Mouse (Mus musculus) R1 (cell line): ENCODE measurements around the gene Tbata.

Experiments used
- DNase-seq: peaks from one replicate; pipeline ENCODE4 v3.0.0-alpha.2; 2018; ENCODE audit warnings: low read depth, low spot score

The Tbata gene

GRCm38 (mm10) chr10:61171654-61172053 lies at the start of gene Tbata:
Tbata (plus strand) TSS chr10:61171954.
- DNase-seq, result no peak

DNA sequence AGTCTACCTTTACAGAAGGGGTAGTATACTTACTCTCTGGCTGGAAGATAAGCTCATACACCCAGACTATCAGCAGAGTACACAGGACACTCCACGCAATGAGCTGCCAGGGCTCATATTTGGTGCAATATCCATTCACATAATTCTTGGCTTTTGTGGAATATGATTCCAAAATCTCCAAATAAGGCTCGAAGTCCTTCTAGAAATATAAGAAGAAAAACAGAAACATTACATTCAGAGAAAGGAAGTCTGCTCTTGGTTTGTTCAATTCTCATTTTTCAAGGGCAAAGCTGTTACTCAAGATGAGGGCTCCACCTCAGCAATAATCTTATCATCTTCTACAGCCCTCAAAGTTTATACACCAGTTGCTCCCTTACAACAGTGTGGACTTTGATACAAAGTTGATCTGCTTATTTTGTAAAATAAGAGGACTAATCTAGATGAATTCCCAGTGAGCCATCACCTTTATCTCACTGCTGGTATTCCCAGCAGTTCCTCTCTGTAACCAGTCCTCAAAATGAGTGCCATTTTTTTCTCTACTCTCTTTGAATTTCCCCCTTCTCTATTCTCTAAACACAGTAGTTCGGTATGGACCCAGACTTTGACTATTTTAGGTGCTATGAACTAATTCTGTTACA lies 48.4 kb upstream of the Tbata start:
- no peak for DNase-seq

GRCm38 (mm10) chr10:61124462-61124861 lies 47.3 kb upstream of the Tbata start:
- no peak for DNase-seq

- no peak for DNase-seq
These were observed 42.9 kb upstream of the Tbata start for GRCm38 (mm10) chr10:61128701-61129365.

GRCm38 (mm10) chr10:61130959-61131358 lies 40.8 kb upstream of the Tbata start:
- DNase-seq, result no peak

- DNase-seq, result peak; percentile 70
These were observed 37.7 kb upstream of the Tbata start for GRCm38 (mm10) chr10:61134041-61134440.

GRCm38 (mm10) chr10:61135226-61135839 lies 36.4 kb upstream of the Tbata start:
- DNase-seq, result no peak

DNA sequence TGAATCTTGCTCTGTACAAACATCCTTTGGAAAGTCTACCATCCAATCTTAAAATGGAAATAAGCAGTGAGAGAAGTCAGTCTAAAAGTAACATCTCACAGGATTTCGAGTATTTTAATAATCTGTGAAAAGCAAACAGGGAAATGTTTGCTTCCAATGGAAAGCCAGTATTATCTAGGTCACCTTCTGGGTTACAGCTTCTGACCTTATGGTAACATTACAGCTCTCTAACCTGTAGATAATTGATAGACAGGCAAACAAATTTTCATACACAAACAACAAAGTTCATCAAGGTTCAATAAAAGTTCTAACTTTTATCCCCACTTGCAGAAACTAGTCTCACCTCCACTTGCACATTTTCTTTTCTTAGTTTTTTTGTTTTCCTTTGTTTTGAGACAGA lies 34.2 kb upstream of the Tbata start:
- DNase-seq, result no peak

DNA sequence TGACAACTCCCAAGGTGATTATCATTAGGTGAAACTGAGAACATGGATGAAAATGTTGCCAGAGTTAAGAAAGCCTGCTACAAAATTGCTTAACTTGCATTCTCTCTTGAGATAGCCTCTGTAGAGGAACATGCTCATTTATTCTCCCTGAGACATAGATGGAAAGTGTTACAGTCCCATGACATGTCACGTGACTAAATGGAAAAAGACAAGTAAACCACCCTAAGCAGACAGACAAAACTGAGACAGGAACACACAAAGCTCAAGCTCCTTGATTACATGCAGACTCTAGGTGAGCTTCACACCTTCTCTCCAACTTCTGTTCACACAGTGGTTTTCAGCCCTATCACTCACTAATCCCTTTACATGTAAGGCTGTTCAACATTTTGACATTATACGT lies 28.4 kb upstream of the Tbata start:
- no peak for DNase-seq

DNA sequence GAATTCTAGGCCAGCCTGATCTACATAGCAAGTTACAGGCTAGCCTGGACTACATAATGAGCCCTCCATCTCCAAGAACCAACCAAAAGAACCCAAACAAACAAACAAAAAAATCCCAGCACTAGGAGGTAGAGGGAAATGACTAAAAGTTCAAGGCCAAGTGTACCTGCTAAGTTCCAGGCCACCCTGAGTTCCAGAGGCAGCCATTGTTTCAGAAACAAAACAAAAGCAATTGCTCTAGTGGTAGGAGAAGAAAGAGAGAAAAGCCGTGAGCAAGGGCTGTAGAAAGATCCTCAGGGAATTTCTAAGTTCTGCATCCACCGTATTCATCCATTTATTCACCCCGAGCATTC lies 26.0 kb upstream of the Tbata start:
- peak; percentile 86 for DNase-seq

DNA sequence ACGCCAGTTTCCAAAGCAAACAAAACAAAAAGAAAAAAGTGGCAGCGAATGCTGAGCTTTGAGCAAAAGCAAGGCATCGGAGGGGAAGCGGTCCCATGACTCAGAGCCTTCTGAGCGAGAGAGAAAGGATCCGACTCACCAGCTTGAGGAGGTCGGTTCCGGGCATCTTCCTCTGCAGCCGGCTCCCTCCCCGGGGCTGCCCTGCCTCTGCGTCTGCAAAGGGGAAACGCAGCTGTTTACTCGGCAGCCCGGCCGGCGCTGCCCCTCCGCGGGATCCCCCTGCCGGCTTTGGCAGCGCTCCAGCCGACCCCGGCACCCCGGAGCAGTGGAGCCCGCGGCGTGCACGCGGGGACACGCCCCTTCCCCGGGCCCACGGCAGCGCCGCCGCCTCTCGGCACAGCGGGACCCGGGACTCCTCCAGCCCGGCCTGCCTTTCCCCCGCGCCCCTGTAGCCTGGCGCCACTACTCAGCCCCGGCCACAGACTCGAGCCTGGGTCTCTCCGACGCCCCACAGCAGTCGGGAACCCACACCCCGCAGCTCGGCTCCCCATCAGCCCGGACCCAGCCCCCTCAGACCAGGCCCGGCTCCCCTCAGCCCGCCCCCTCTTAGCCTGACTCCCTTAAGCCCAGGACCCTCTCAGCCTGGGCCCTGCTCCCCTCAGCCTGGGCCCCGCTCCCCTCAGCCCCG lies 25.5 kb upstream of the Tbata start:
- DNase-seq, result peak; percentile 77

DNA sequence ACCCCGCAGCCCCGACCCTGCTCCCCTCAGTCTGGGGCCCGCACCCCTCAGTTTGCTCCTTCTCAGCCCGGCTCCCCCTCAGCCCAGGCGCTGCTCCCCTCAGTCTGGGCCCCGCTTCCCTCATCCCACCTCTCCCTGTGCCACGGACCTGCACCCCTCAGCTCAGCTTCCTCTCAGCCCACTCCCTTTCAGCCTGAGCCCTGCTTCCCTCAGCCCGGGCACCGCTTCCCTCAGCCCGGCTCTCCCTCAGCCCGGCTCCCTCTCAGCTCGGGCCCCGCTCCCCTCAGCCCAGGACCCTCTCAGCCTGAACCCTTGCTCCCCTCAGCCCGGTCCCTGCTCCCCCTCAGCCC lies 25.0 kb upstream of the Tbata start:
- DNase-seq, result no peak

DNA sequence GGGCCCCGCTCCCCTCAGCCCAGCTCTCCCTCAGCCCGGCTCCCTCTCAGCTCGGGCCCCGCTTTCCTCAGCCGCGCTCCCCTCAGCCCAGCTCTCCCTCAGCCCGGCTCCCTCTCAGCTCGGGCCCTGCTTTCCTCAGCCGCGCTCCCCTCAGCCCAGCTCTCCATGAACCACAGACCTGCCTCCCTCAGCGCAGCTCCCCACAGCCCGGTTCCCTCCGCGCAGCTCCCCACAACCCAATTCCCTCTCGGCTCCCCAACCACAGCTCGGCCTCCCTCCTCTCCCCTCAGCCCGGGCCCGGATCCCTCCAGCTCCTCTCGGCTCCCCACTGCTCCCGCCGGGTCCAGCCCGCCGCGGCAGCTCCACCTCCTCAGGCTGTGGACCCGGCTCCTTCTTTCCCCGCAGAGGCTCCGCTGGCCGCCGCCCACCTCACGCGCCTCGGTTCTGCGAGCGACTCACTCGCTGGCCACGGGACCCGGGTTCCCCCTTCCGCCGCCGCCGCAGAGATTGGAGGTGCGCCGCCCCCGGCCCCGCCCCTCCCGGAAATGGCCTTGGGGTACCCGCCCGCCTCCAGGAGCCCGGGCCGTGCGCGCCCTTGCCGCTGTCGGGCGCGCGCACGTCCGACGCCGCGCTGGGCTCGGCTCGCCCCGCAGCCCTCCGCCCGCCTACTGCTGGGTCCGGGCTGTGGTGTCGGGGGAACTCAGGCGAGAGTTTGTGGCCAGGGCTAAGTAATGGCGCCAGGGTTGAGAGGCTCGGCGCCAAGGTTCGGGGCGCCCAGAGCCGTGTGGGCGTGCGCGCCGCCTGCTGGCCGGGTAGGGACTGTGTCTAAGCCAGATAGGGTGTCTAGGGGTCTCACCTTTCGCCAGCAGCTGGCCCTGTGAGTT lies 24.4 kb upstream of the Tbata start, which contains the start of gene Sgpl1:
Gene Sgpl1 (minus strand): TSS at position 547 of the 884 bp plus-strand sequence.
- DNase-seq, result peak; percentile 94

DNA sequence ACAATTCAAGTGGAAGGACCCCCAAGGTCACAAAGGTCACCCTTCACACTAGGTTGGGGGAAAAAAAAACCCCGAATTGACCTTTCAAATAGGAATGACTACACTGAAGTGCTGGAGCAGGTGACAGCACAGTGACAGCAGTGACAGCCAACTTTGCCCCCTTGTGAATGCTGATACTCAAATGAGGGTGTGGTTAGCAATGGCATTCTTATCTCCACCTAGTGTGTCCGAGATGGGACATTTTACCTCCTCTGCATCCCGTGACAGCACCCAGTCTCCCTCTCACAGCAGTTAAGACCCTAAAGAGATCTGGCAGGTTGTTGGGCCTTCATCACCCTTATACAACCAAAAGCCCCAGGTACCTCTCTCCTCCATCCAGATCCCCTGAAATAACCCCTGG lies 22.3 kb upstream of the Tbata start:
- no peak for DNase-seq

- no peak for DNase-seq
These were observed 21.1 kb upstream of the Tbata start for GRCm38 (mm10) chr10:61150616-61151015.

- no peak for DNase-seq
These were observed 19.6 kb upstream of the Tbata start for GRCm38 (mm10) chr10:61152131-61152530.

GRCm38 (mm10) chr10:61155611-61156010 lies 16.1 kb upstream of the Tbata start:
- no peak for DNase-seq

GRCm38 (mm10) chr10:61156453-61156852 lies 15.3 kb upstream of the Tbata start:
- no peak for DNase-seq

GRCm38 (mm10) chr10:61158594-61158993 lies 13.2 kb upstream of the Tbata start:
- DNase-seq, result no peak

DNA sequence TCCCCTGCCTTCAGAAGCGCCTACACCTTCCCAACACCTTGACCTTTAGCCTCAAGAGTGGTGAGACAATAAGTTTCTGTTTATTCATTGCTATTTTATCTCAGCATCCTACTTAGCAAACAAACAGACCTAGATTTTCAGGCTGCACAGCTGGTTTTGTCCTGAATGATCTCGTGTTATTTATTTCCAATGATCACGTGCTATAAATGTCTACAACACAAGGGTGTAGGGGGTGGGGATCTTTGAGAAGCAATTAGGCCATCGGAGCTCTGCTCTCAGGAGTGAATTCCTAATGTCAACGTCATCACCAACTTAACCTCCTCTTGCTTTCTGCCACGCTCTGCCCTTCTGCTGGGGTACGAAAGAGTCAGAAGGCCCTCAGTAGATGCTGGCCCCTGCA lies 11.7 kb upstream of the Tbata start:
- DNase-seq, result no peak

DNA sequence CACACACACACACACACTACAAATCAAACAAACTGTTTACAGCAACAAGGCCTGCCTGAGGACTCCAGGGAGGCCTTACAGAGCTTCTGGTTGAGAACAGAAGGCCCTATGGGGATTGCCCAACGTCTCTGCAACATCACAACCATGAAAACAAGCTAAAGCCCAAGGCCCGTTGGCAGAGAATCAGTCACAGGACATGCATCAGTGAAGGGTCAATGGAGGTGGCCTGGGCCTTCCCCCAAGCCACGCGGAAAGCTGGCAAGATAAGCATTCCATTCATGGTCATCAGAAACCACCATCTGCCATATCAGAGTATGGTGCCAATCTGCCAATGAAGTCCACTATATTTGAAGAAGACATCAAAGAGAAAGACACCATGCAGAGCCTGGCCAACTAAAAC lies 11.1 kb upstream of the Tbata start:
- no peak for DNase-seq

DNA sequence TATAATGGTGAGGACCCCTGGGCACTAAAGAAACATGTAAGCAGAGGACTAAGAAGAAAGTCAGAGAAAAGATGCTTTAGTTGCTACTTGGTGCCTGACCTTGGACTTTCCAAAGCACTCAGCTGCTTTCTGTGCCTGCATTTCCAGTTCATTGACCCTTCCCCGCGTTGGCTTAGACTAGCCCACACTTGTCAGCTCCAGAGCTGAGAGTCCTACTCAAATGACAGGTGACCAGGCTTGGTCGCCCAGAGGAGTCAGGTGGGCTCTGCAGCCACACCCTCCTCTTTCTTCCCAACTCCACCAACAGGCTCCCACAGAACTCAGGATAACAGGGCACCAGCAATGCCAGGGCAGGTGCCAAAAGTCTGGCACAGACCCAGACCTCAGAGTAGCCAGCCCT lies 9.4 kb upstream of the Tbata start:
- no peak for DNase-seq
